13 mouse cellular contexts compared by ENCODE assay signal in the genomic region with DNA sequence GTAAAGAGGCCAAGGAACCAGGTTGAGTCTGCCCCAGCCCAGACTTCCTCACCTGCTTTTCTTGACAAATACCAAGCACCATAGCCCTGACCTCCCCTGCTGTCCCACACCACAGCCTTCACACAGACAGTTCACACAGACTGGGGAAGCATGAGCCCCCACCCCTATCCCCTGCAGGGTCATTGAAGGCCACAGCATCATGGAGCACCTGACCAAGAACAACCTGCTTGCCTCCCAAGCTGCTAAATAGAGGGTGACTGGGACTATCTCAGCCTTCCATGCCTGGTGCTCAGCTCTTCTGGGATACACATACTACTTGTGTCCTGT.
DNase-seq lines count a peak whose midpoint lies in the region; ATAC-seq and TF ChIP-seq lines count a peak whose summit lies in the region.
"Had no signal": no experiment of that assay in that cellular context is flagged by ENCODE, and none has a peak within 500 bp of the region (broad histone marks: within the 10 kb centered on the region; RNA-seq: fewer than 3 reads in every experiment).

No protein-coding gene starts in this region.

- peak overlapping the region; percentile 38; the same call in 1 of the 2 replicates for H3K9ac ChIP-seq in heart, embryonic 14.5 days (ENCODE audit: low read length)
- H3K9ac ChIP-seq in neural tube, embryonic 13.5 days, result peak overlapping the region; percentile 31
- peak overlapping the region; percentile 4; the same call in 1 of the 2 replicates for H3K9ac ChIP-seq in limb, embryonic 14.5 days (ENCODE audit: low read depth, low read length, severe bottlenecking)

- no peaks in the 10 kb centered on the region for H3K9me3 ChIP-seq in heart, embryonic 14.5 days (ENCODE audit: control insufficient read depth, low read length)
- H3K9me3 ChIP-seq in neural tube, embryonic 13.5 days, result no peaks in the 10 kb centered on the region
- no peaks in the 10 kb centered on the region for H3K9me3 ChIP-seq in limb, embryonic 14.5 days (ENCODE audit: control insufficient read depth, low read length)

- TF ChIP-seq POLR2A in limb, embryonic 14.5 days (IDR thresholded peaks at IDR 0.05; ENCODE audit: borderline replicate concordance, extremely low read depth, insufficient read depth, insufficient read length), result no peak

- peaks cover 18 to 31% of the 10 kb centered on the region in 2 experiments for H3K4me1 ChIP-seq in heart, embryonic 14.5 days (ENCODE audit: control insufficient read depth in 2 of 2, insufficient read depth in 2 of 2, low read length in 2 of 2)
- peaks cover 23% of the 10 kb centered on the region for H3K4me1 ChIP-seq in neural tube, embryonic 13.5 days (replicated peaks)
- H3K4me1 ChIP-seq in limb, embryonic 14.5 days (ENCODE audit: control insufficient read depth, insufficient read depth, low read length), result peaks cover 14% of the 10 kb centered on the region

- peak overlapping the region; percentile 76 to 77 for H3K27ac ChIP-seq in heart, embryonic 14.5 days (replicated peaks in 1 of 2; ENCODE audit: control insufficient read depth in 1 of 2, insufficient read depth in 1 of 2, low read depth in 2 of 2, low read length in 2 of 2)
- peak overlapping the region; percentile 78 for H3K27ac ChIP-seq in neural tube, embryonic 13.5 days (replicated peaks)
- peak overlapping the region; percentile 68 for H3K27ac ChIP-seq in limb, embryonic 14.5 days (replicated peaks; ENCODE audit: low read depth, low read length)

- H3K4me3 ChIP-seq in heart, embryonic 14.5 days (ENCODE audit: control insufficient read depth in 1 of 2, insufficient read depth in 1 of 2, low read depth in 1 of 2, low read length in 2 of 2), result no peak overlapping the region
- H3K4me3 ChIP-seq in neural tube, embryonic 13.5 days, result no peak overlapping the region
- no peak overlapping the region for H3K4me3 ChIP-seq in limb, embryonic 14.5 days (replicated peaks; ENCODE audit: low read length)
- H3K4me3 ChIP-seq: myocyte had no signal

- no peak for ATAC-seq in heart, embryonic 14.5 days (ENCODE audit: insufficient number of reproducible peaks, insufficient read depth, low FRiP score, low read depth)
- peak; percentile 38 for ATAC-seq in neural tube, embryonic 13.5 days (ENCODE audit: low read depth)
- no peak; the same call in 1 of the 2 replicates for ATAC-seq in limb, embryonic 14.5 days (ENCODE audit: low FRiP score, low read depth)
- ATAC-seq: CD4-positive, CD25-positive, alpha-beta regulatory T cell, adult 4 months; Patski had no signal

- no peak overlapping the region for H3K4me2 ChIP-seq in heart, embryonic 14.5 days (ENCODE audit: low read length)
- no peak overlapping the region for H3K4me2 ChIP-seq in neural tube, embryonic 13.5 days
- H3K4me2 ChIP-seq in limb, embryonic 14.5 days (replicated peaks; ENCODE audit: low read depth, low read length, severe bottlenecking), result peak overlapping the region; percentile 6; the same call in 1 of the 2 replicates

- no peak for DNase-seq in heart, adult 8-10 months (ENCODE audit: low spot score)
- no peak for DNase-seq in neural tube, embryonic 10.5 days (ENCODE audit: extremely low spot score, low spot score)
- DNase-seq in limb, embryonic 14.5 days (ENCODE audit: low spot score), result no peak
- DNase-seq in urinary bladder, adult 2 months (ENCODE audit: low spot score), result no peak
- DNase-seq in left cerebral cortex, adult 18-20 months (ENCODE audit: low spot score in 2 of 2), result no peak
- DNase-seq in embryo, embryonic 10.5 days (ENCODE audit: low spot score), result no peak
- DNase-seq: cerebellum, adult 8-10 months; lung, adult 2 months had no signal

- H3K36me3 ChIP-seq in heart, embryonic 14.5 days (ENCODE audit: control insufficient read depth, insufficient read depth, low read length), result peaks cover 14% of the 10 kb centered on the region; the same call in 1 of the 2 replicates
- H3K36me3 ChIP-seq in neural tube, embryonic 13.5 days, result peaks cover 5% of the 10 kb centered on the region; the same call in 1 of the 2 replicates
- peaks cover 20% of the 10 kb centered on the region; the same call in 1 of the 2 replicates for H3K36me3 ChIP-seq in limb, embryonic 14.5 days (ENCODE audit: control insufficient read depth, insufficient read depth, low read length)

- H3K27me3 ChIP-seq in heart, embryonic 14.5 days (ENCODE audit: control insufficient read depth, insufficient read depth, low read length), result 0 out of 2 replicates have a peak, but pooled peaks cover under 1% of the 10 kb centered on the region
- H3K27me3 ChIP-seq in neural tube, embryonic 13.5 days, result no peaks in the 10 kb centered on the region; the same call in 1 of the 2 replicates
- no peaks in the 10 kb centered on the region for H3K27me3 ChIP-seq in limb, embryonic 14.5 days (ENCODE audit: control insufficient read depth, insufficient read depth, low read length)
- H3K27me3 ChIP-seq: Patski had no signal
